Mouse (Mus musculus) hindbrain, embryonic 16.5 days (tissue): Measurements from ENCODE around the gene Gm29797. TPM values are rescaled to one million over a fixed set of nuclear protein-coding genes. Genes with fewer than 3 reads are reported as not detected.

Source experiments
- ATAC-seq: fragments of 200-750 bp; cut with Nextera tagmentation; 2 replicates; pipeline ENCODE4 v1.8.0; 2017; ENCODE audit warnings: moderate TSS enrichment, moderate library complexity
- H3K27ac ChIP-seq: fragments of 300-500 bp; sonication (generic); 2 replicates; pipeline ENCODE4 v1.5.1; 2014; ENCODE audit warnings: low read depth, mild to moderate bottlenecking, control low read depth, low read length, moderate library complexity
- H3K27me3 ChIP-seq: fragments of 300-500 bp; sonication (generic); replicated peaks from 2 replicates; pipeline ENCODE4 v1.6.1; 2014; ENCODE audit warnings: low read length; ENCODE audit not compliant: control insufficient read depth, insufficient read depth
- H3K36me3 ChIP-seq: fragments of 300-500 bp; sonication (generic); 2 replicates; pipeline ENCODE4 v1.6.1; 2014; ENCODE audit warnings: mild to moderate bottlenecking, low read length, moderate library complexity, mixed read lengths; ENCODE audit not compliant: control insufficient read depth, insufficient read depth
- H3K4me1 ChIP-seq: fragments of 300-500 bp; sonication (generic); 2 replicates; pipeline ENCODE4 v1.6.1; 2014; ENCODE audit warnings: low read depth, low read length; ENCODE audit not compliant: control insufficient read depth, insufficient read depth
- H3K4me2 ChIP-seq: fragments of 300-500 bp; sonication (generic); 2 replicates; pipeline ENCODE4 v1.6.1; 2014; ENCODE audit warnings: mild to moderate bottlenecking, low read length, control low read depth, moderate library complexity
- H3K4me3 ChIP-seq: fragments of 300-500 bp; sonication (generic); 2 replicates; pipeline ENCODE4 v1.5.1; 2014; ENCODE audit warnings: mild to moderate bottlenecking, low read length, control low read depth, moderate library complexity
- H3K9ac ChIP-seq: fragments of 300-500 bp; sonication (generic); 2 replicates; pipeline ENCODE4 v1.6.1; 2014; ENCODE audit warnings: low read depth, mild to moderate bottlenecking, control low read depth, low read length, moderate library complexity
- H3K9me3 ChIP-seq: fragments of 300-500 bp; sonication (generic); 2 replicates; pipeline ENCODE4 v1.6.1; 2014; ENCODE audit warnings: mild to moderate bottlenecking, low read length, moderate library complexity; ENCODE audit not compliant: control insufficient read depth
- WGBS: fragments of 180-500 bp; shearing (Covaris S2); extraction: QIAGEN DNeasy Blood & Tissue Kit; methylation state at CpG from one replicate; pipeline ENCODE4 v1.1.7; 2014; 5-methylcytosine and 5-hydroxymethylcytosine counted together
- polyA plus RNA-seq: library from polyadenylated mRNA; unstranded; fragments of >200 nt; fragmentation: Nextera tagmentation; extraction: Ambion mirVana; gene quantifications from 2 replicates; pipeline ENCODE4 v1.2.1, GENCODE M21; 2015

Gm29797 gene
- polyA plus RNA-seq, 1 experiment from 2014 or later: not detected

- no peak for ATAC-seq
- H3K4me3 ChIP-seq: no peak overlapping the region
- 90% methylated on average over 10 of the region's 10 CpGs for WGBS
- H3K9ac ChIP-seq: no peak overlapping the region
- H3K36me3 ChIP-seq: peaks cover 9% of the 10 kb centered on the region; the same call in 1 of the 2 replicates
- H3K27ac ChIP-seq: no peak overlapping the region
- H3K4me1 ChIP-seq: peaks cover 15% of the 10 kb centered on the region
- no peaks in the 10 kb centered on the region for H3K27me3 ChIP-seq
- no peaks in the 10 kb centered on the region for H3K9me3 ChIP-seq
- no peak overlapping the region for H3K4me2 ChIP-seq
Observed at GRCm38 (mm10) chr2:181689466-181690160, 32.8 kb downstream of the Gm29797 start.

GRCm38 (mm10) chr2:181691083-181691482 lies 34.2 kb downstream of the Gm29797 start:
- WGBS: 88% methylated on average over 6 of the region's 6 CpGs
- Histone ChIP-seq H3K4me1 (peaks cover 15% of the 10 kb centered on the region), H3K4me3 (no peak overlapping the region), H3K4me2 (no peak overlapping the region), H3K27me3 (no peaks in the 10 kb centered on the region), H3K27ac (no peak overlapping the region), H3K9ac (no peak overlapping the region), H3K9me3 (no peaks in the 10 kb centered on the region), H3K36me3 (peaks cover 9% of the 10 kb centered on the region; the same call in 1 of the 2 replicates)
- ATAC-seq: no peak

- WGBS: 91% methylated on average over 4 of the region's 4 CpGs
- Histone ChIP-seq H3K36me3 (peaks cover 9% of the 10 kb centered on the region; the same call in 1 of the 2 replicates), H3K4me3 (no peak overlapping the region), H3K4me2 (no peak overlapping the region), H3K9ac (no peak overlapping the region), H3K27ac (no peak overlapping the region), H3K27me3 (no peaks in the 10 kb centered on the region), H3K4me1 (peaks cover 15% of the 10 kb centered on the region), H3K9me3 (no peaks in the 10 kb centered on the region)
- ATAC-seq: no peak
Observed at GRCm38 (mm10) chr2:181691571-181691970, 34.7 kb downstream of the Gm29797 start.

GRCm38 (mm10) chr2:181692304-181692703 lies 35.5 kb downstream of the Gm29797 start:
- Histone ChIP-seq H3K4me2 (peak overlapping the region; percentile 97), H3K4me1 (peaks cover 15% of the 10 kb centered on the region), H3K9ac (no peak overlapping the region), H3K9me3 (no peaks in the 10 kb centered on the region), H3K27ac (no peak overlapping the region), H3K4me3 (peak overlapping the region; percentile 60; the same call in 1 of the 2 replicates), H3K27me3 (no peaks in the 10 kb centered on the region), H3K36me3 (peaks cover 9% of the 10 kb centered on the region; the same call in 1 of the 2 replicates)
- no peak for ATAC-seq
- 89% methylated on average over 3 of the region's 3 CpGs for WGBS

- peaks cover 15% of the 10 kb centered on the region for H3K4me1 ChIP-seq
- H3K9me3 ChIP-seq: no peaks in the 10 kb centered on the region
- peak within 1 kb of the TSS; percentile 60 for H3K4me3 ChIP-seq
- peak within 1 kb of the TSS; percentile 85 for H3K9ac ChIP-seq
- H3K4me2 ChIP-seq: peak within 1 kb of the TSS; percentile 97
- peak; percentile 91 for ATAC-seq
- H3K27me3 ChIP-seq: no peaks in the 10 kb centered on the region
- H3K36me3 ChIP-seq: peaks cover 4% of the 10 kb centered on the region; the same call in 1 of the 2 replicates
- under 1% methylated on average over 72 of the region's 75 CpGs for WGBS
- H3K27ac ChIP-seq: peak within 1 kb of the TSS; percentile 80
Observed at GRCm38 (mm10) chr2:181693339-181694280, 36.8 kb downstream of the Gm29797 start, which contains the start of gene Rgs19. Gene Rgs19, minus strand, starts transcription at chr2:181693977.

GRCm38 (mm10) chr2:181694581-181694980 lies 37.7 kb downstream of the Gm29797 start:
- ATAC-seq: no peak
- peaks cover 15% of the 10 kb centered on the region for H3K4me1 ChIP-seq
- no peaks in the 10 kb centered on the region for H3K9me3 ChIP-seq
- no peak overlapping the region; the same call in 1 of the 2 replicates for H3K4me3 ChIP-seq
- peak overlapping the region; percentile 97 for H3K4me2 ChIP-seq
- 86% methylated on average over 3 of the region's 3 CpGs for WGBS
- H3K36me3 ChIP-seq: no peaks in the 10 kb centered on the region
- H3K9ac ChIP-seq: no peak overlapping the region
- no peaks in the 10 kb centered on the region for H3K27me3 ChIP-seq
- no peak overlapping the region; the same call in 1 of the 2 replicates for H3K27ac ChIP-seq

- H3K4me3 ChIP-seq: no peak overlapping the region
- ATAC-seq: no peak
- no peaks in the 10 kb centered on the region for H3K36me3 ChIP-seq
- no peak overlapping the region for H3K27ac ChIP-seq
- H3K4me2 ChIP-seq: no peak overlapping the region
- H3K4me1 ChIP-seq: peaks cover 15% of the 10 kb centered on the region
- no peaks in the 10 kb centered on the region for H3K9me3 ChIP-seq
- H3K9ac ChIP-seq: no peak overlapping the region; the same call in 1 of the 2 replicates
- 70% methylated on average over 1 of the region's 1 CpGs for WGBS
- no peaks in the 10 kb centered on the region for H3K27me3 ChIP-seq
Observed at GRCm38 (mm10) chr2:181695776-181696175, 38.9 kb downstream of the Gm29797 start.

- H3K4me1 ChIP-seq: peaks cover 11% of the 10 kb centered on the region
- ATAC-seq: no peak
- H3K4me3 ChIP-seq: no peak overlapping the region
- no peaks in the 10 kb centered on the region for H3K36me3 ChIP-seq
- H3K27me3 ChIP-seq: no peaks in the 10 kb centered on the region
- H3K27ac ChIP-seq: no peak overlapping the region
- 76% methylated on average over 33 of the region's 33 CpGs for WGBS
- H3K4me2 ChIP-seq: no peak overlapping the region
- H3K9me3 ChIP-seq: no peaks in the 10 kb centered on the region
- H3K9ac ChIP-seq: no peak overlapping the region
Observed at GRCm38 (mm10) chr2:181696801-181697420, 40.1 kb downstream of the Gm29797 start.
